Mouse (Mus musculus): Measurements from ENCODE around the gene Vill.

Gene Vill

GRCm38 (mm10) chr9:119052154-119052944 is at the start of gene Vill:
Gene Vill (plus strand): TSS chr9:119052778.
- DNase-seq (ENCODE audit: low read depth, low spot score): peak; percentile 49

- DNase-seq (ENCODE audit: low read depth, low spot score): no peak
Measured at GRCm38 (mm10) chr9:119003990-119004702, 48.4 kb upstream of the Vill start.

DNA sequence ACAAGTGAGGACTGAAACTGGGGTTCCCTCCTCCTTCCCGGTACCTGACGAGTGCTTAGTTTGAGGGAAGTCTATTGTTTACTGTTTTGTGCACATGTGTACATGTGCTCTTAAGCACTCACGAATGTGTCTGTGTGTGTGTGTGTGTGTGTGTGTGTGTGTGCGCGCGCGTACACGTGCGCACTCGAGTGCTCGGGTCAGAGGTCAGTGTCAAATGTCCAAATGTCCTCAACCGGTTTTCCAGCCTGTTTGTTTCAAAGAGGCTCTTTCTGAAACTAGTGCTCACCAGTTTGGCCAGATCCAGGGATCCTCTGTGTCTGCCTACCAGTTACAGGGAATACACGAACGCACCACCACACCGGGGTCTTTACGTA is 47.9 kb upstream of the Vill start:
- DNase-seq (ENCODE audit: low read depth, low spot score): no peak

DNA sequence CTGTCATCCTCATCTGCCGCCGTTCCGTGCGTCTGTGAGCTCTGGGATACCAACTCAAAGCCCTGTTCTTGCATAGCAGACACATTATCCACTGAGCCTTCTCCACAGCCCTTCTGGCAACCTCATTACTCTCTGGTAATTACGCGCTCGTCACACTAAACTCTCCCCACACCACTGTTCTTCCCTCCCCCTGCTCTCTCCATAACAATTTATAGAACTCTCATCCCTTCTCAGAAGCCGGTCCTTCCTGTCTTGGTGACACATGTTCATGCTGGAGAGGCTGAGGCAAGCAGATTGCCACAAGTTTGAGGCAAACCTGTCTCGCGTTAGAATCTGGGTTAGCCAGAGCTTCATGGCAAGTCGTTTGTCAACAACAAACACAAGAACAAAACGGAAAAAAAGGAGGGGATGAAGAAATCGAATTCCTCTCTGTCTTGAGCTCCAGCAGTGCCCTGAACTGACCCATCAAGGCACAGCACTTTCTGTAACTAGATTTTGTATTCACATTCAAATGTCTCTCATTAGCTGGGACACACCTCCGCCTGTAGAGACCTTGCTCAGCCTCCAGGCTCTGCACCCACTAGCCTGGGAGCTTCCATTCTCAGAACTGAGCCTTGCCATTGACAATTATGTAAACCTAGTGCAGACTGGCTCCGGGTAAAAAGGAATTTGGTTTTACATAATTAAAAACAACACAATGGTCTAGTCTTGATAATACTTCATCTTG is 47.1 kb upstream of the Vill start:
- DNase-seq (ENCODE audit: low read depth, low spot score): no peak

DNA sequence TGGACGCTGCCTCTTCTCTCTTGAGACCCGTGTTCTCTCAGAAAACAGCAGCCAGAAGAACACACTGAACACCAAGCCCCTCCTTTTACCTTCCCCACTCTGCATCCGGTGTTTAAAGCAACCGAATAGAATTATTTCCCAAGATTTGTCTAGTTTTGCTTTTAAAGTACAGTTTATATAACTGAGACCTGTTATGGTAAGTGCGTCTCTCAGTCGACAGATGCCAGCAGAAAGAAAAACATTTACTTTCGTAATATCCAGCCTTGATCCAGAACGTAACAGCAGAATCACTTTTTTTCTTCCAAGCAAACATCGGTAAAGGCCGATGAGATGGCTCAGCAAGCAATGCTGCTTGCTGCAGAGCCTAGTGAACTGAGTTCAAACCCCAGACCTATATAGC is 45.3 kb upstream of the Vill start:
- no peak for DNase-seq (ENCODE audit: low read depth, low spot score)

DNA sequence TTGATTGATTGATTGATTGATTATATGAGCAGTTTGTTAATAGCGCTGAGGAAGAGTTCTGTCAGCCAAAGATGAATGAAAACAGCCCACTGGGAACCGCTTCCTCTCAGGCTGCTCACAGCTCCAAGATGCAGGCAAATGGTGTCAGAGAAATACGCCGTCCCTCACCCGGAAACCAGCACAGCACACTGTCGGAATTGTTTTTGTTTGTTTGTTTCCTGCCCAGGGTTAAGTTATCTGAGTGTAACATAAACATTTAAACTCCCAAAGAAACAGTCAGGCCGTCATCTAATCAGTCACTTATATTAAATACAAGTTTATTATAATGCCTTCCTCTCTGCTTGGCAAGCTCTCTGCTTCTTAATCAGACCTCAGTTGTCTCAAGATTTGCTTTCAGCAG is 43.7 kb upstream of the Vill start:
- DNase-seq (ENCODE audit: low read depth, low spot score): no peak

GRCm38 (mm10) chr9:119010156-119010710 is 42.3 kb upstream of the Vill start:
- DNase-seq (ENCODE audit: low read depth, low spot score): no peak

DNA sequence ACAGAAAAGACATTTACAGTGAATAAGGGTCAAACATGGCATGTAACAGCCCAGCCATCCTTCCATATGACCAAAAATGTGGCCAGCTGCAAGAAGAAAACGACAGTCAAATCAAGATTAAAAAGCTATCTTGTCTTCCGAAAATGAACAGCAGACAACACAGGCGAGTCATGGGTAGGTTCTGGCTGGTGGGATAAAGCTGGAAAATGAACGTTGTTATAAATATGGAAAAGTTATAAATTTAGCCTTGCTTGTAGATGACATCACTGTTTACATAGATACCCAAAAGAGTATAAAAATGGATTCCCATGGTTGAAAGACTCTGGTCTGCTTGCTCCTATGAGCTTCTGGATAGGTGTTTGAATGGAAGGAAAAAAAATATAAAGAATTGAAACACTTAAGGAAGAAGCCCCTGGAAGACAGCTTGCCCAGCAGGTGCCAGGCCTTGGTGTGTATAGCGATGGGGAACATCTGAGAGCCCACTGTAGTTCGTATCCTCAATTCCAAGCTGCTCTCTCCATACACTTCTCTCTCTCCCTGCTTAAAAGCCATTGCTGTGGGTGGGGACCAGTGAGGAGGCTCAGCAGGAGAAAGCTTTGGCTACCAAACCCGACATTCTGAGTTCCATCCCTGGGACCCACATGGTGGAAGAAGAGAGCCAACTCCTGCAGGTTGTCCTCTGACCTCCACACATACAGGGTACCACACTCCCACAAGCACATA is 35.6 kb upstream of the Vill start:
- no peak for DNase-seq (ENCODE audit: low read depth, low spot score)

GRCm38 (mm10) chr9:119021731-119022130 is 30.8 kb upstream of the Vill start:
- no peak for DNase-seq (ENCODE audit: low read depth, low spot score)

GRCm38 (mm10) chr9:119025263-119025662 is 27.3 kb upstream of the Vill start:
- no peak for DNase-seq (ENCODE audit: low read depth, low spot score)

GRCm38 (mm10) chr9:119025832-119026331 is 26.7 kb upstream of the Vill start:
- no peak for DNase-seq (ENCODE audit: low read depth, low spot score)

- no peak for DNase-seq (ENCODE audit: low read depth, low spot score)
Measured at GRCm38 (mm10) chr9:119027337-119027736, 25.2 kb upstream of the Vill start.

- no peak for DNase-seq (ENCODE audit: low read depth, low spot score)
Measured at GRCm38 (mm10) chr9:119028226-119029195, 24.1 kb upstream of the Vill start.

DNA sequence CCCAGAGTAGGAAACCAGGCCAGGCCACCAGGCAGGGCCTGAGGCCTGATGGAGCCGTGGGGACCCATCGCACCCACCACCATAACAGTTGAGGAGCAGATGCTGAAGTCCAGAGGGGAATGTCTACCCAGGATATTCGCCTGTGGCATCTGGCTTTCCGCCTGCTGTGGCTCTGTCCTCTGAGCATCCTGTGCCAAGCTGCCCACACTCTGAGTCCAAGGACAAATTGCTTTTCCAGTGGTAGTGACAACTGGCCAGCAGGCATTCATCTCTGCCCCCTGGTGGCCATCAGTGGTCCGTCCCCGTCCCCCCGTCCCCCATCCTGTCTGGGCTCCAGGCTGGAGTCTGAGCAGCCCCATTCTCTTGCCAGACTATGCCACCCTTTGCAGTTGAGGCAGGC is 23.0 kb upstream of the Vill start:
- DNase-seq (ENCODE audit: low read depth, low spot score): no peak

DNA sequence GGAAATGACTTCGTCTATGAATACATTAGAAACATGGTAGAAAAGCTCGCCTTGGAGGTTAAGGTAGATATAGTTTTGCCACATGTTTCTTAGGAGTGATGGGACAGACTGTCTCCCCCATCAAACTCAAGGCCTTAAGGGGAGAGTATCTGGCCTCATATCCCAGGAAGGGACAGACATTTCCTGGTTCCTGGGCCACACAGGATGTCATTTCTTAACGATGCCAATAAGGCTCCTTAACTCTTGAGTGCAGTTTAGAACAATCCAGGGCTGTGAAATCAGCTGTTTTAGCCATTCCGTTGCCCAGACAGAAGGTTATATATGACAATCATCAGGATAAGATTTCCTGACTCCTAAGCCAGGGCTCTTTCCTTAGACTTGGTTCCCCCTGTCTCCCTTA is 21.5 kb upstream of the Vill start:
- DNase-seq (ENCODE audit: low read depth, low spot score): no peak

DNA sequence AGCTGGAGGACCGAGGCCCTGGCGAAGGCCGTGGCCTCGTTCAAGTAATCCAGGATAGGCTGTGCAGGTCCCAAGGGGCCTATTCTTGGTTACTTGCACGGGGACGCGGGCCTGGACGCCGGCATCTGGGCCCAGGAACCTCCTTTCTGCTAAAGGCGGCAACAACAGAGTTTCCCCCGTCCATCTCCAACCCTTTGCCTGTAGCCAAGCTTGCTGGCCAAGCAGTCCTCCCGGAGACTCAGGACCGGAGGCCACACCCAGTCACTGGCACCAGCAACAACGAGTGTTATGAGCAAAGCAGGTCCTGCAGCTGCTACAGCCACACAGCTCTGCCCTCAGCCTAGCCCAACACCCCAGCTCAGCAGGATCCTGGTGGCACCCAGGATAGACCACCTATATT is 20.8 kb upstream of the Vill start:
- DNase-seq (ENCODE audit: low read depth, low spot score): no peak

DNA sequence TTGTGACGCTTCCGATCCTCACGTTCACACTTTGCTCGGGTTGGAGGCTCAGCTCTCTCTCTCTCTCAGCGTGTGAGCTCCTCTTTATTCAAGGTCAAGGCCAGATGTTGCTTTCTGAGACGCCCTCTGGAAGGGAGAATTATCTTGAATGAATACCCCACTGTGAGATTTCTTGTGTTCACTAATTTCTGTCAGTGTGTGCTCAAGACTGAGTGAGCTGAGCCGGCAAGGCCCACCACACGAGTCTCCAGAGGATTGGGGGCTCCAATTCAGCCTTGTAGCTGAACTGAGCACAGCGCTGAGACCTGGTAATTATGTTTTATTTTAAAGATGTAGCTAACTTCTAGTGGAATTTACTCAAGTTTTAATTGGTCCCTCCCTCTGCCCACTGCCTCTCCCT is 20.0 kb upstream of the Vill start:
- DNase-seq (ENCODE audit: low read depth, low spot score): no peak

- no peak for DNase-seq (ENCODE audit: low read depth, low spot score)
Measured at GRCm38 (mm10) chr9:119033111-119033921, 19.3 kb upstream of the Vill start.

- DNase-seq (ENCODE audit: low read depth, low spot score): no peak
Measured at GRCm38 (mm10) chr9:119034069-119034468, 18.5 kb upstream of the Vill start.
